Mouse (Mus musculus): ENCODE measurements at regions not wholly inside any gene's neighbourhood (a gene's known extent, or its start where the extent isn't known, plus 50 kb on each side); places are given as distances from the start of the nearest gene placed in this dataset.
"Not testable (repeated sequence)": the region's sequence is repeated elsewhere in the genome, so short reads cannot be mapped to it uniquely, and the experiment has no call there.

DNA sequence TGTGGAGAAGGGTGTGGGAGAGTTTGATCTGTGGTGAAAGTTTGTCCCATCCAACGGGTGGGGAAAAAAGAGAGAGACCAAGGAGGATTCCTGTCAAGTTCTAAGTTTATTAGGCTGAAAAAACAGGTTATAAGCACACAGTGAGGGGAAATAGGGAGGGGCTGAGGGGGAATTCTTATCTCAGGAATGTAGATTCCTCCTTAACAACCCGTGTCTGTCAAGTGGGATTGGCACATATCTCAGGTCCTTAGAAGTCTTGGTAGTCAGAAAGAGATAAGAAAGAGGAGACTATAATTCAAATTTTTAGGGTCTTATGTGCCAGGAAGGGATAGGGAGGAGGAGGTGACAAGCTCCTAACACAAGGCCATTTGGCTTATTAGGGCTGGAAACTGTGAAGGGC, 128.9 kb downstream of the 5530400C23Rik start:
- no peaks in the 10 kb centered on the region for H3K27me3 ChIP-seq
- ChIA-PET POLR2A (no interaction called here), CTCF (no interaction called here)
- DNase-seq (ENCODE audit: low read depth, low spot score) (no peak), ATAC-seq (no peak)
- no peak for TF ChIP-seq CTCF (IDR thresholded peaks at IDR 0.05)
- in situ Hi-C loops (cut with MboI; ENCODE audit: low pct_unique_long_range_greater_than_20kb), result loop anchor here (5.0 kb wide), 1 partner anchor 239 kb away; no protein-coding TSS in a partner anchor

DNA sequence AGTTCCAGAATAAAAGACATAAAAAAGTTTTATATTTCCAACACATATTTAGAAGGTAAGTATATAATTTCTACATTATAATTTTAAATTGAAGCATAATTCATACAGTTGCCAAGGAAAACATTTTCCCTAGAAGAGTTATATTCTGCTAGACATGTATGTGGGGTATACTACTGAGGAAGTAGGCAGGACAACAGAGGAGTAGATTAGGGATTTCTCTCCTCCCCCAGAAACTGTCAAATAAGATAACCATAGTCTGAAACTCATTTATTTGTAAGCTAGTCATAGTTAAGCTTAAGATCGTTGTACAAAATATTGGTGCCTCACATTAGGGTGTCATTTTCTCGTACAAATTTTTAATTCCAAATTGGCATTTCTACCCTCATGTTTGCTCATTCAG, 139.7 kb downstream of the 5530400C23Rik start:
- in situ Hi-C loops (cut with MboI; ENCODE audit: low pct_unique_long_range_greater_than_20kb), result no loop called here

DNA sequence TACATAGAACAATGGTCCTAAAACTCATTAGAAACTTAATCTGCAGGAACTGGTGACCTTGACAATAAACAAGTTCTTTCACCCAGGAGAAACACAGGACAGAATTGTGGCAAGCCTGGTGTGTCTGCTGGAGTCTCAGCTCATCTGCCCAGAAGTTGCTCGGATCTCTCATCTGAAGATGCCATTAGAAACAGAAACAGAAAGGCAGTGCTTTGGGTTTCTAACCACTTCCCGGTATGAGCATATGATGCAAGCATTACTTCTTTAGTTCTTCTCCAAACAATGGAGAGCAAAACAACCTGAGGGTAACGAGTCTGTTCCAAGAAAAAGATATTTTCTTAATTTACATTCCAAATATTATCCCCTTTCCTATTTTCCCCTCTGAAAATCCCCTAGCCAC, 150.8 kb downstream of the 5530400C23Rik start:
- H3K27me3 ChIP-seq; POLR2A ChIA-PET; DNase-seq (ENCODE audit: low read depth, low spot score); in situ Hi-C loops (cut with MboI; ENCODE audit: low pct_unique_long_range_greater_than_20kb); CTCF ChIA-PET; ATAC-seq: not testable (repeated sequence)

More for the DNA sequence above, 139.7 kb downstream of the 5530400C23Rik start:
- no peak for TF ChIP-seq CTCF (IDR thresholded peaks at IDR 0.05)
- ATAC-seq (no peak), DNase-seq (ENCODE audit: low read depth, low spot score) (no peak)
- ChIA-PET CTCF (no interaction called here), POLR2A (no interaction called here)
- no peaks in the 10 kb centered on the region for H3K27me3 ChIP-seq
